Mouse (Mus musculus) limb, embryonic 12.5 days (tissue): ENCODE data around the gene Mrtfb. TPM values are rescaled to one million over a fixed set of nuclear protein-coding genes. Genes with fewer than 3 reads are reported as not detected.

ENCODE experiments used
- ATAC-seq: fragments of 200-750 bp; cut with Nextera tagmentation; 2 replicates; pipeline ENCODE4 v1.8.0; 2017; ENCODE audit warnings: low read depth, moderate TSS enrichment; ENCODE audit not compliant: insufficient number of reproducible peaks, insufficient read depth, low FRiP score, low TSS enrichment
- H3K27ac ChIP-seq: fragments of 300-500 bp; sonication (generic); 2 replicates; pipeline ENCODE4 v1.5.1; 2016; ENCODE audit warnings: mild to moderate bottlenecking, moderate library complexity
- H3K27me3 ChIP-seq: fragments of 300-500 bp; sonication (generic); 2 replicates; pipeline ENCODE4 v1.6.1; 2016; ENCODE audit warnings: mild to moderate bottlenecking, moderate library complexity
- H3K36me3 ChIP-seq: fragments of 300-500 bp; sonication (generic); 2 replicates; pipeline ENCODE4 v1.6.1; 2016; ENCODE audit warnings: mild to moderate bottlenecking, moderate library complexity
- H3K4me1 ChIP-seq: fragments of 300-500 bp; sonication (generic); replicated peaks from 2 replicates; pipeline ENCODE4 v1.6.1; 2016
- H3K4me2 ChIP-seq: fragments of 300-500 bp; sonication (generic); 2 replicates; pipeline ENCODE4 v1.6.1; 2016; ENCODE audit warnings: mild to moderate bottlenecking, moderate library complexity
- H3K4me3 ChIP-seq: fragments of 300-500 bp; sonication (generic); replicated peaks from 2 replicates; pipeline ENCODE4 v1.5.1; 2016; ENCODE audit warnings: mild to moderate bottlenecking
- H3K9ac ChIP-seq: fragments of 300-500 bp; sonication (generic); replicated peaks from 2 replicates; pipeline ENCODE4 v1.6.1; 2016; ENCODE audit warnings: mild to moderate bottlenecking, moderate library complexity
- H3K9me3 ChIP-seq: fragments of 300-500 bp; sonication (generic); 2 replicates; pipeline ENCODE4 v1.6.1; 2016; ENCODE audit warnings: mild to moderate bottlenecking, moderate library complexity
- WGBS: fragments of 180-500 bp; shearing (Covaris S2); methylation state at CpG from one replicate; pipeline ENCODE4 v1.1.7; 2016; 5-methylcytosine and 5-hydroxymethylcytosine counted together
- polyA plus RNA-seq: library from polyadenylated mRNA; unstranded; fragments of >200 nt; fragmentation: Nextera tagmentation; extraction: Ambion mirVana; gene quantifications from 2 replicates; pipeline ENCODE4 v1.2.1, GENCODE M21; 2016

The Mrtfb gene
- polyA plus RNA-seq, 1 experiment from 2014 or later: 23.1 TPM

- Histone ChIP-seq H3K9ac (no peak overlapping the region), H3K27ac (no peak overlapping the region), H3K4me2 (no peak overlapping the region), H3K4me1 (peaks cover 24% of the 10 kb centered on the region), H3K9me3 (no peaks in the 10 kb centered on the region), H3K4me3 (no peak overlapping the region), H3K27me3 (peaks cover 4% of the 10 kb centered on the region; the same call in 1 of the 2 replicates), H3K36me3 (no peaks in the 10 kb centered on the region)
- no peak for ATAC-seq
- 76% methylated on average over 4 of the region's 4 CpGs for WGBS
Observed at GRCm38 (mm10) chr16:13353927-13354326, 97.6 kb downstream of the Mrtfb start.

DNA sequence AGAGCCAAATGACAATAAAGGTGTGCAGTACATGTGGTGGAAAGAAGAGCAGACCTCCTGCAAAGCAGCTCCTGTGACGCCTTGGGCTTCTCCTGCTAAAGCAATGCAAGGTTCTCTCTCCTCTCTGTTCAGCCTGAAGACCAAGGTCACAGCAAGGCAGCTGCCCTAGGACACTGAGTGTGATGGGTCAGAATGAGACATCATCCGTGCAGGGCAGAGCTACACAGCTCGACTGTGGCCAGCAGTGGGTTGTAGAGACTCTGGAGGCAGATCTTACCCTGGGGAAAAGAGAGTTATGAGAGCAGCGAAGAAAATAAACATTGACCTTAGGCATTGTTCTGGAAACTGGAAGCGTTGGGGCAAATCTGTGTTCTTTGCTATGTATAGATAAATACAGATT, 98.2 kb downstream of the Mrtfb start:
- ATAC-seq: no peak
- Histone ChIP-seq H3K4me2 (no peak overlapping the region), H3K36me3 (no peaks in the 10 kb centered on the region), H3K27ac (no peak overlapping the region), H3K27me3 (peaks cover 4% of the 10 kb centered on the region; the same call in 1 of the 2 replicates), H3K4me3 (no peak overlapping the region), H3K9ac (no peak overlapping the region), H3K4me1 (peaks cover 27% of the 10 kb centered on the region), H3K9me3 (no peaks in the 10 kb centered on the region)
- WGBS: 83% methylated on average over 5 of the region's 5 CpGs

DNA sequence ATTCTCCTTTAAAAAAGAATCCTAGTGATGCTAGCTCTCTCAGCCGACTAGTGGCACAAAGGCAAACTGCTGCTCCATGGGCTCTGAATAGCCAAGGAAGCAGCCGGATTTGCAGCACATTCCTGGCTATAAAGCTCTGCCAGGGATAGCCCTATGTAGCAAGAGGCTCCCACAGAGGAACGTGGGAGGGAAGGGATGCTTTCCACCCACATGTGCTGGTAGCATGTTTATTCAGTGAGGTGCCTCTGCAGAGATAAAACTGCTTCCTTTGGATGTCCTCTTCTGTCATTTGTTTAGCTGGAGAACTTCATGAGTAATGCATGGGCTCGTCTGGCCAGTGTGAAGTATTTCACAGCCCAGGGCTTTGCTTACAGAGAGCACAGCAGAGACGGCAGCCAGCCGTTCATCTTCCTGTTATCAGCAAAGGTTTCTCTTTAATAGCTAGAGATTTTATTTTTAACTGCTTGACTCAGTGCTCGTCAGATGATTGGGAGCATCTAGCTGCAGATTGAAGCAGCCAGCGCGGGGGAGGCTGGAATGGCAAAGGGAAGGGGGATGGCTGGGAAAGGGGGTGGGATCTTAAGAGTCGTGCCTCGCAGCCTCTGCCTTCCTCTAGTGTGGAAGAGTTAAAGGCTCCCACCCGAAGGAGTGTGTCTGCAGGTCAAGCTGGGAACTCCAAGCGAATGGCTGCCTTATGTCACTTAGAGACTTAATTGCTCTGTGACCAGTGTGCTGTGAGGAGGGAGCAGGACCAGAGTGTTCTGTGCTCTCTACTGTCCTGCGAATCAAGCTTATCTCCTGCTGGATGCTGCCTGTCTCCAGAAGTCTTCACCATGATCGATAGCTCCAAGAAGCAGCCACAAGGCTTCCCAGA, 101.8 kb downstream of the Mrtfb start:
- Histone ChIP-seq H3K36me3 (no peaks in the 10 kb centered on the region), H3K4me3 (peak overlapping the region; percentile 16), H3K4me1 (peaks cover 28% of the 10 kb centered on the region), H3K9me3 (no peaks in the 10 kb centered on the region), H3K27ac (peak overlapping the region; percentile 31), H3K9ac (no peak overlapping the region), H3K27me3 (peaks cover 4% of the 10 kb centered on the region; the same call in 1 of the 2 replicates), H3K4me2 (peak overlapping the region; percentile 44)
- WGBS: 8% methylated on average over 15 of the region's 15 CpGs
- ATAC-seq: 0 out of 2 replicates have a peak, but pooled peaks have one; percentile 47

- H3K27ac ChIP-seq: peak overlapping the region; percentile 31; the same call in 1 of the 2 replicates
Observed at GRCm38 (mm10) chr16:13358741-13359140, 102.5 kb downstream of the Mrtfb start.

DNA sequence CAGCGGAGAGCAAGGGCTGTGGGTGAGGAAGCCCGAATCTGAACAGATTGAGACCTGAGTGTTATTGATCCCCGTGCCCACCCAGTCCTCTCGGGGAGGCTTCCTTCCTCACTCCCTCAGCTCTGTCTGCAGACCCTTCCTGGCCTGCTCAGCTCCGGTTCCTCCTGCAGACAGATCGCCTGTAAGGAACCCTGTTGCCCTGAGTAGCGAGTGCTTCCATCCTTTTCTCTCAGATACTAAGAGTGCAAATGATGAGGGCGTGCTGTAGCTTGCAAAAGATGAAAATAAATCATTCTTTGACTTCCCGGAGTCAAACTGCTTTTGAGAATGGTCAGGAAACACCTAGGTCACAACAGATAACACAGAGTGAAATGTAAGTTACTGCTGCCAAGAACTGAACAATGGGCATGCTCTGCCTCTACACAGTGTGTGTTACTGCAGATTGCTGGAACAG, 103.2 kb downstream of the Mrtfb start:
- Histone ChIP-seq H3K27me3 (peaks cover 4% of the 10 kb centered on the region; the same call in 1 of the 2 replicates), H3K4me3 (no peak overlapping the region), H3K9ac (no peak overlapping the region), H3K9me3 (no peaks in the 10 kb centered on the region), H3K36me3 (no peaks in the 10 kb centered on the region; the same call in 1 of the 2 replicates), H3K4me2 (no peak overlapping the region), H3K4me1 (peaks cover 20% of the 10 kb centered on the region), H3K27ac (no peak overlapping the region)
- WGBS: 51% methylated on average over 9 of the region's 9 CpGs
- ATAC-seq: no peak

More at GRCm38 (mm10) chr16:13358741-13359140, 102.5 kb downstream of the Mrtfb start:
- Histone ChIP-seq H3K27me3 (peaks cover 4% of the 10 kb centered on the region; the same call in 1 of the 2 replicates), H3K9ac (no peak overlapping the region), H3K36me3 (no peaks in the 10 kb centered on the region), H3K9me3 (no peaks in the 10 kb centered on the region), H3K4me3 (no peak overlapping the region), H3K4me2 (no peak overlapping the region), H3K4me1 (peaks cover 27% of the 10 kb centered on the region)
- no peak for ATAC-seq

DNA sequence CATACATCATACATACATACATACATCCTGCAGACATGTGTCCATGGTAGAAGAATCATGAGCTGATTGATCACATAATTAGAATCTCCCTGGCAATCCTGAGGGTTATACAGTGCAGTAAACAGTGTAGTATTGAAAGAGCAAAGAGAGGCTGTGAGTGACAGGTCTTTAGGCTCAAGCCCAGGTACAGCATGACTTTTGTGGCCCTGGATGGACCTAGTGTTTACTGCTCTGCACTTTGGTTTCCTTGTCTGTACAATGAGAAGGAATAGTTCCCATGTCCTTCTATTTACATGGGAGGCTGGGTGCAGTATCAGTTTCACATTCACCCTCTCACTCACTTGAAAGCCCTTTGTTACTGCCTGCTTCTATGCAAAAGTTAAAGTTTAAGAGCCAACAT, 103.9 kb downstream of the Mrtfb start:
- no peaks in the 10 kb centered on the region; the same call in 1 of the 2 replicates for H3K36me3 ChIP-seq
- H3K4me1 ChIP-seq: peaks cover 20% of the 10 kb centered on the region
- peaks cover 4% of the 10 kb centered on the region; the same call in 1 of the 2 replicates for H3K27me3 ChIP-seq
- H3K27ac ChIP-seq: no peak overlapping the region
- no peak overlapping the region for H3K4me3 ChIP-seq
- no peaks in the 10 kb centered on the region for H3K9me3 ChIP-seq
- no peak overlapping the region for H3K9ac ChIP-seq
- H3K4me2 ChIP-seq: no peak overlapping the region
- no peak for ATAC-seq

- Histone ChIP-seq H3K4me1 (peaks cover 20% of the 10 kb centered on the region), H3K9me3 (no peaks in the 10 kb centered on the region), H3K27ac (no peak overlapping the region), H3K27me3 (peaks cover 4% of the 10 kb centered on the region; the same call in 1 of the 2 replicates), H3K4me3 (no peak overlapping the region), H3K4me2 (no peak overlapping the region), H3K36me3 (no peaks in the 10 kb centered on the region; the same call in 1 of the 2 replicates), H3K9ac (no peak overlapping the region)
- ATAC-seq: no peak
- WGBS: 92% methylated on average over 5 of the region's 5 CpGs
Observed at GRCm38 (mm10) chr16:13360835-13361234, 104.6 kb downstream of the Mrtfb start.

GRCm38 (mm10) chr16:13363141-13363540, 106.9 kb downstream of the Mrtfb start:
- Histone ChIP-seq H3K27me3 (peaks cover 4% of the 10 kb centered on the region; the same call in 1 of the 2 replicates), H3K36me3 (no peaks in the 10 kb centered on the region; the same call in 1 of the 2 replicates), H3K4me3 (no peak overlapping the region), H3K27ac (no peak overlapping the region), H3K4me2 (no peak overlapping the region), H3K9me3 (no peaks in the 10 kb centered on the region), H3K9ac (no peak overlapping the region), H3K4me1 (peaks cover 26% of the 10 kb centered on the region)
- 88% methylated on average over 5 of the region's 5 CpGs for WGBS
- no peak for ATAC-seq

DNA sequence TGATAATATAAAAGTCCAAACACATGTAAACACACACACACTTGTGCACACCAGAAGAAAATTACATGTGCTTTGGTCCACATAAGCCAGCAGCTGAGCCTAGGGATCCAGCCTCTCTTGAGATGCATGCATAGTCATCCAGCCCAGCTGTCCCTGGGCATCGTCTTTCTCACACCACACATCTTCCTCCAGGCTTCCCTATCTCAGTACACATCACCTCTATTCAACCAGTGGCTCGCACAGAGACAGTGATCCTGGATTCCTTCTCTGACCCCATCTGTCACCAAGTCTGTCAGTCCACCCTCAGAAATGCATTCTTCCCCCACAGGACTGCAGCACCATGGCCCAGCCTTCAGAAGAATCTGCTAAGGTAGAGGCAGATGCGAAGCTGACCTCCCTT, 107.9 kb downstream of the Mrtfb start:
- no peak overlapping the region for H3K4me3 ChIP-seq
- no peaks in the 10 kb centered on the region for H3K27me3 ChIP-seq
- no peaks in the 10 kb centered on the region; the same call in 1 of the 2 replicates for H3K36me3 ChIP-seq
- no peaks in the 10 kb centered on the region for H3K9me3 ChIP-seq
- H3K4me2 ChIP-seq: no peak overlapping the region
- WGBS: 52% methylated on average over 3 of the region's 3 CpGs
- peaks cover 18% of the 10 kb centered on the region for H3K4me1 ChIP-seq
- H3K27ac ChIP-seq: no peak overlapping the region
- no peak for ATAC-seq
- H3K9ac ChIP-seq: no peak overlapping the region

DNA sequence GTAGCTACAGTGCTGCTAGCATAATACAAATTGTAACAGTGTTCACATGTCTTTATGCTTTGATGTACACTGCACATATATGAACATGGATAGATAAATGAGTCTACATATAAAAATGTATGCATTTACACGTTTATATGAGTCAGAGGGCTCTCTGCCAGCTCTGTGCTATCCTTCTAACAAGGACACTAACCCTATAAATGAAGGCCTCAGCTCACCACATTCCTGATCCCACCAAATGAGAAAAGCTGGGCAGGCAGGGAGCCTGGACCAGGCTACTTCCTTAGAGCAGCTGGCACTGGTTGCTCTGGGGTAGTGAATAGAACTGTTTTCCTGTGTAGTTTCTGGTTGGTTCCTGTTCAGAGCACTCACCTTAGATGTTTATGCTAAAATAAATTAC, 110.0 kb downstream of the Mrtfb start:
- Histone ChIP-seq H3K27me3 (no peaks in the 10 kb centered on the region), H3K4me3 (no peak overlapping the region), H3K4me2 (no peak overlapping the region), H3K27ac (peak overlapping the region; percentile 78; the same call in 1 of the 2 replicates), H3K4me1 (peaks cover 14% of the 10 kb centered on the region), H3K9ac (no peak overlapping the region), H3K36me3 (no peaks in the 10 kb centered on the region; the same call in 1 of the 2 replicates), H3K9me3 (no peaks in the 10 kb centered on the region)
- ATAC-seq: no peak
- WGBS: 74% methylated on average over 1 of the region's 1 CpGs

- peak overlapping the region; percentile 10; the same call in 1 of the 2 replicates for H3K4me2 ChIP-seq
- peak overlapping the region; percentile 78 for H3K27ac ChIP-seq
- no peaks in the 10 kb centered on the region for H3K27me3 ChIP-seq
- peaks cover 19% of the 10 kb centered on the region for H3K4me1 ChIP-seq
- ATAC-seq: no peak
- 37% methylated on average over 4 of the region's 4 CpGs for WGBS
- no peaks in the 10 kb centered on the region; the same call in 1 of the 2 replicates for H3K36me3 ChIP-seq
- H3K4me3 ChIP-seq: no peak overlapping the region
- H3K9ac ChIP-seq: no peak overlapping the region
- no peaks in the 10 kb centered on the region for H3K9me3 ChIP-seq
Observed at GRCm38 (mm10) chr16:13366802-13367465, 110.7 kb downstream of the Mrtfb start.
